Mouse (Mus musculus): Measurements from ENCODE around the gene Gpr87. TPM values are rescaled to one million over a fixed set of nuclear protein-coding genes. Genes with fewer than 3 reads are reported as not detected.

The Gpr87 gene
- polyA plus RNA-seq, 1 experiment from 2014 or later: not detected

DNA sequence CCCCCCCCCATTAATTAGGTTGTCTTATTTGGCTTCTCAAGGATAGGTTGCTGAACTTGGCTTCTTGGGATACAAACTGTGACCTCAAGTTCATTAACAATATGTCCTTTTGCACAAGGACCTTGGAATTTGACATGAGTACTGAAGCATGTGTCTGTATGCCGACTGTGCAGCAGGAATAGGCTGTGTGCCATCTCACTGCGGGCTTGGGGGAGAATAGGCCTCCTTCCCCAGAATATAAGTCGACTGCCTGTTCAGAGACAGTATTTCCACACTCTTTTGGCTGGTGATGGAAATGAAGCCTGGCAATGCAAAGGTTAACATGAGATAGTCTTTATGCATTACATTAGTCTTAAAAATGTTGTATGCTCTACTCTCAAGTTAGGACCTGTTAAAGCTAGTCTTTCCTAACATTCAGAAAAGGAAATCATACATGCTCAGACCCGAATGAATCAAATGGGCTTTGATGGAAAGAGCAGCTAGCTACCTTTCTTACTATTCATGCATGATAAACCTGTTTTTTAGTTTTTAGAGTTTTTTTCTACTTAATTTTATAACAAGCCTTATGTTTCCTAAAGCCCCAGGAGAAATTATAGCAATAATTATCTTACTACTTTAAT, 2.5 kb upstream of the Gpr87 start:
- Histone ChIP-seq H3K36me3 (ENCODE audit: control insufficient read depth, insufficient read depth) (no peaks in the 10 kb centered on the region), H3K27me3 (replicated peaks; ENCODE audit: control insufficient read depth, insufficient read depth, low read length) (no peaks in the 10 kb centered on the region), H3K27ac (ENCODE audit: low read length) (no peak overlapping the region), H3K4me3 (replicated peaks; ENCODE audit: low read length) (no peak overlapping the region), H3K9me3 (ENCODE audit: control insufficient read depth, low read length) (no peaks in the 10 kb centered on the region), H3K4me2 (ENCODE audit: low read length) (no peak overlapping the region), H3K9ac (replicated peaks; ENCODE audit: low read depth, low read length) (no peak overlapping the region), H3K4me1 (replicated peaks; ENCODE audit: control insufficient read depth, insufficient read depth, low read length) (no peaks in the 10 kb centered on the region)
- 84% methylated on average over 4 of the region's 4 CpGs for WGBS
- no peak for ATAC-seq

DNA sequence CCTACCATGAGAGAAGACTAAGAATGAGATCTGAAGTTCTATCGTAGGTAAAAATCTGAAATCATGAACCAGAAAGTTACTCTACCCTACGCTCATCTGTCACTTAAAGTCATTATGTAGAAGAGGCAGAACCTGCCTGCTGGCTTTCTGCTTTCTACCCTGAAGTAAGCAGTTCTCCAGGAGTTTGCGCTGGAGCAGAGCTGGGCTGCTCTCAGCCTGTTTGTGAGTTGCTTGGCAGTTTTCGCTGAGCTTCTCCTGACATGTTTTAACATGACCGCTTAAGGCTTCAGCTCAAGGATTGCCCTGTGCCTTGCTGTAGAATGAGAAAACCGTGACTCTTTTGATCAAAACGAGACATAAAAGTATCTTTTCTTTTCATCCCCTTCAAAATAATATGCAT, 805 bp downstream of the Gpr87 start:
- no peak overlapping the region for H3K27ac ChIP-seq (ENCODE audit: low read length)
- ATAC-seq: no peak
- no peak overlapping the region for H3K4me3 ChIP-seq (replicated peaks; ENCODE audit: low read length)
- H3K9ac ChIP-seq (replicated peaks; ENCODE audit: low read depth, low read length): no peak overlapping the region
- no peaks in the 10 kb centered on the region for H3K9me3 ChIP-seq (ENCODE audit: control insufficient read depth, low read length)
- no peaks in the 10 kb centered on the region for H3K27me3 ChIP-seq (replicated peaks; ENCODE audit: control insufficient read depth, insufficient read depth, low read length)
- 91% methylated on average over 7 of the region's 7 CpGs for WGBS
- H3K4me2 ChIP-seq (ENCODE audit: low read length): no peak overlapping the region
- H3K4me1 ChIP-seq (replicated peaks; ENCODE audit: control insufficient read depth, insufficient read depth, low read length): no peaks in the 10 kb centered on the region
- H3K36me3 ChIP-seq (ENCODE audit: control insufficient read depth, insufficient read depth): no peaks in the 10 kb centered on the region

DNA sequence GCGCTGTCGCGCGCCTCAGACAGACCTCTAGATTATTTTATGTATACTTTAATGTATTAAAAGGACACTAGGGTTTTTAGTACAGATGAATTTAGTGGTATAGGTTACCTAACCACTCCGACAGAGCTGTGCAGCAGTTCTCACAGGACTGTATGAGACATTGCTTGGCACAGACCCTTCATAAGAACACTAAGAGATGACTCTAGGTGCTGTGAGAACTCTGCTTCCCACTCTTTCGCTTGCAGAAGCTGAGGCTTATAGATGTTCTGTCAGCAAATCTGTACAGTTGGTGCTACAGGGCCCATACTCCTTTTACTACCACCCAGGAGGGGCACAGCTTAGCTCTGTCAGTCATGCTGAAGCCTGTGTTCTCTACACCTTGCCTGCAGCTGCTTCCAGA, 3.2 kb downstream of the Gpr87 start:
- WGBS: 98% methylated on average over 6 of the region's 6 CpGs
- Histone ChIP-seq H3K4me2 (ENCODE audit: low read length) (no peak overlapping the region), H3K27ac (ENCODE audit: low read length) (no peak overlapping the region), H3K27me3 (replicated peaks; ENCODE audit: control insufficient read depth, insufficient read depth, low read length) (no peaks in the 10 kb centered on the region), H3K4me3 (replicated peaks; ENCODE audit: low read length) (no peak overlapping the region), H3K4me1 (replicated peaks; ENCODE audit: control insufficient read depth, insufficient read depth, low read length) (no peaks in the 10 kb centered on the region), H3K9ac (replicated peaks; ENCODE audit: low read depth, low read length) (no peak overlapping the region), H3K9me3 (ENCODE audit: control insufficient read depth, low read length) (no peaks in the 10 kb centered on the region), H3K36me3 (ENCODE audit: control insufficient read depth, insufficient read depth) (no peaks in the 10 kb centered on the region)
- no peak for ATAC-seq

DNA sequence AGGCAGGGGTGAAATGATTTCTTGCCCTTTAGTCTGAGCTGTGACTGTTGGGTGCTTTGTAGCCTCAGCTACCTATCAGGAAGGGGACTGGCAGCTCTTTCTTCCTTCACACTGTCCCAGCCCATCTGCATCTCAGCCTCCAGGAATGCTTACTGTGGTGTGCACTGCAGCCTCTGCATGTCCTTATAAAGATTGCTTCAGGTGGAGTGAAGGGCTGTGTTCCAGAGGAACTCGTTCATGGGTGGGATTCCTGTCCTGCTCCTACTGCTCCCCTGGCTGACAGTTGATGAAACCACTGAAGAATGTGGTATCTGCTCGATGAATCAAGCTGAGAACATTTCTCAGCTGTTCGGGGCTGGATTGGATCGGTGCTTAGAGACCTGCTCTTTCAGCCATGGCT, 7.6 kb downstream of the Gpr87 start:
- no peak overlapping the region for H3K4me3 ChIP-seq (replicated peaks; ENCODE audit: low read length)
- 92% methylated on average over 4 of the region's 4 CpGs for WGBS
- H3K36me3 ChIP-seq (ENCODE audit: control insufficient read depth, insufficient read depth): no peaks in the 10 kb centered on the region
- no peak overlapping the region for H3K9ac ChIP-seq (replicated peaks; ENCODE audit: low read depth, low read length)
- H3K4me1 ChIP-seq (replicated peaks; ENCODE audit: control insufficient read depth, insufficient read depth, low read length): no peaks in the 10 kb centered on the region
- H3K9me3 ChIP-seq (ENCODE audit: control insufficient read depth, low read length): no peaks in the 10 kb centered on the region
- ATAC-seq: no peak
- H3K27ac ChIP-seq (ENCODE audit: low read length): no peak overlapping the region
- H3K4me2 ChIP-seq (ENCODE audit: low read length): no peak overlapping the region
- H3K27me3 ChIP-seq (replicated peaks; ENCODE audit: control insufficient read depth, insufficient read depth, low read length): no peaks in the 10 kb centered on the region

DNA sequence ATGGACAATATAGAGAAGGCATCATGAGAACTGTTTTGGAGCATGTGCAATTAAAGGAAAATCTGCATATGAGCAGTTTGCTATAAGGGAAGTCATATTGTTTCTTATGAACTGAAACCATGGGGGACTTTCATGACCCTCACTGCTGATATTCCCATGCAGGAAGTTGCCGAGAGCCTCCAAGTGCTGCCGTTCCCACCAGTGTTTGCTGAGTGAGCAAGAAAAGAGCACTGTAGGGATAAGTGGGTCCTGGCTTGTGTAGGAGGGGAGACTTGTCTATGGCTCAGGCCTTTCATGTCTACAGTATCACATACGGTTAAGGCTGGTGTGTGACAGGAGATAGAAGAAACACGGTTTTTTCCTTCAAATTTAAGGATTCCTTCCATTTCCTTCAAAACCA, 9.2 kb downstream of the Gpr87 start:
- no peak for ATAC-seq
- Histone ChIP-seq H3K27ac (ENCODE audit: low read length) (no peak overlapping the region), H3K27me3 (replicated peaks; ENCODE audit: control insufficient read depth, insufficient read depth, low read length) (no peaks in the 10 kb centered on the region)

DNA sequence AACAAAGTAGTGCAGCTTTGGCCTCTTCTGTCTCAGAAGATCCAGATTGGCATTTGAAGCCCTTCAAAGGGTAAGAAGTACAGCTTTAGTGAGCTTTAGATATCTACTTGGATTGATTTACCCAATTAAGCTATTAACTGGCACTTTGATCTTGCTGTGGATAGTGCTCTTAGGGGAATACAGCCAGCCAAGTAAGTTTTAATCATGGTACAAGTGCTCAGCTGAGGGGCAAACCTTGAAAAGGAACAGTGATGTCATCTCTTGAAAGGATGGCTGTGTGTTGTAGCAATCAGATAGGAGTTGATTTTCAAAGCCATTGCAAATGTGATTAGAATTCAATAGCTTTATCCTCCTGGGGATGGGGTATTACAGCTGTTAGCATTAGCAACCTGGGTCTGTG, 12.8 kb downstream of the Gpr87 start:
- Histone ChIP-seq H3K4me1 (replicated peaks; ENCODE audit: control insufficient read depth, insufficient read depth, low read length) (no peaks in the 10 kb centered on the region), H3K36me3 (ENCODE audit: control insufficient read depth, insufficient read depth) (no peaks in the 10 kb centered on the region), H3K9me3 (ENCODE audit: control insufficient read depth, low read length) (no peaks in the 10 kb centered on the region), H3K4me3 (replicated peaks; ENCODE audit: low read length) (no peak overlapping the region), H3K27ac (ENCODE audit: low read length) (no peak overlapping the region), H3K27me3 (replicated peaks; ENCODE audit: control insufficient read depth, insufficient read depth, low read length) (no peaks in the 10 kb centered on the region), H3K4me2 (ENCODE audit: low read length) (no peak overlapping the region), H3K9ac (replicated peaks; ENCODE audit: low read depth, low read length) (no peak overlapping the region)
- no peak for ATAC-seq

More for the DNA sequence above, 9.2 kb downstream of the Gpr87 start:
- H3K4me2 ChIP-seq (ENCODE audit: low read length): no peak overlapping the region
- H3K9me3 ChIP-seq (ENCODE audit: control insufficient read depth, low read length): no peaks in the 10 kb centered on the region
- no peak overlapping the region for H3K9ac ChIP-seq (replicated peaks; ENCODE audit: low read depth, low read length)
- no peak overlapping the region for H3K4me3 ChIP-seq (replicated peaks; ENCODE audit: low read length)
- H3K4me1 ChIP-seq (replicated peaks; ENCODE audit: control insufficient read depth, insufficient read depth, low read length): no peaks in the 10 kb centered on the region
- 94% methylated on average over 4 of the region's 4 CpGs for WGBS
- H3K36me3 ChIP-seq (ENCODE audit: control insufficient read depth, insufficient read depth): no peaks in the 10 kb centered on the region

DNA sequence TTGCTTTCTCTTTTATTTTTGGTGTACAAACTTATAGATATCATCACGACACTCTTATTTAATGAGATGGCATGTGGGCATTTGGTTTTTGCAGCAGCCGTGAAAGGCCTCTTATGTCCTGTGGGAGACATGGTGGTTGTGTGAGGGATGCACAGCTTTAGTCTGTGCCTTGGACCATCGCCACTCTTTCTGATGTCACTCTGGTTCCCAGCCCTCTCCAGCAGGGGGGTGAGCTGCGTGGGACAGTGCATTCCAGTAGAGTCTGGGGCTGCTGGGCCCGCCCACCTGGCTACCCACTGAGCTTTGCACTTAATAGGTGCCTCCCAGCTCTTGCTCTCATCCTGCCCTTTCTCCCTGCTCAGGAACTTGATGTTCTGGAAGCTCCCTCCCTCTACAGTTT, 13.8 kb downstream of the Gpr87 start:
- Histone ChIP-seq H3K9me3 (ENCODE audit: control insufficient read depth, low read length) (no peaks in the 10 kb centered on the region), H3K4me1 (replicated peaks; ENCODE audit: control insufficient read depth, insufficient read depth, low read length) (no peaks in the 10 kb centered on the region), H3K4me2 (ENCODE audit: low read length) (no peak overlapping the region), H3K9ac (replicated peaks; ENCODE audit: low read depth, low read length) (no peak overlapping the region), H3K4me3 (replicated peaks; ENCODE audit: low read length) (no peak overlapping the region), H3K36me3 (ENCODE audit: control insufficient read depth, insufficient read depth) (no peaks in the 10 kb centered on the region), H3K27me3 (replicated peaks; ENCODE audit: control insufficient read depth, insufficient read depth, low read length) (no peaks in the 10 kb centered on the region), H3K27ac (ENCODE audit: low read length) (no peak overlapping the region)
- ATAC-seq: no peak
- 53% methylated on average over 5 of the region's 5 CpGs for WGBS

DNA sequence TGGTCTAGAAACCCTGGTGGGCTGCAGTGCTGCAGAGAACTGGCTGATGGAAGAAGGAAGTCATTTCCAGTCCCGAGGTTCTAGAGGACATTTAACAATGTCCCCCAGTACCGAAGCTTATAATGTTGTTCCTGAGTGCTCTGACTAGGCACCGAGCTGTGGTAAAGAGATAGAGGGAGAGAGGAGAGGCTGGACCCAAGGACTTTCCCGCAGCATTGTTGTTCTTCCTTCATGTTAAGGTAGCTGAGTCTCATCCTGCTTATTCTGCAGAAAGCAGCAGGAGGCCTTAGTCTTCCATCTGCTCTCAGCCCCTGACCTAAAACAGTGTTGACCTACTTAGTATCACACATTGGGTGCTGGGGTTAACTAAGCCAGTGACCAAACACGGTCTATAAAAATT, 18.0 kb downstream of the Gpr87 start:
- Histone ChIP-seq H3K9ac (replicated peaks; ENCODE audit: low read depth, low read length) (no peak overlapping the region), H3K4me1 (replicated peaks; ENCODE audit: control insufficient read depth, insufficient read depth, low read length) (no peaks in the 10 kb centered on the region), H3K9me3 (ENCODE audit: control insufficient read depth, low read length) (no peaks in the 10 kb centered on the region), H3K4me3 (replicated peaks; ENCODE audit: low read length) (no peak overlapping the region), H3K27ac (ENCODE audit: low read length) (no peak overlapping the region), H3K4me2 (ENCODE audit: low read length) (no peak overlapping the region), H3K27me3 (replicated peaks; ENCODE audit: control insufficient read depth, insufficient read depth, low read length) (no peaks in the 10 kb centered on the region), H3K36me3 (ENCODE audit: control insufficient read depth, insufficient read depth) (no peaks in the 10 kb centered on the region)
- 67% methylated on average over 5 of the region's 5 CpGs for WGBS
- ATAC-seq: no peak

DNA sequence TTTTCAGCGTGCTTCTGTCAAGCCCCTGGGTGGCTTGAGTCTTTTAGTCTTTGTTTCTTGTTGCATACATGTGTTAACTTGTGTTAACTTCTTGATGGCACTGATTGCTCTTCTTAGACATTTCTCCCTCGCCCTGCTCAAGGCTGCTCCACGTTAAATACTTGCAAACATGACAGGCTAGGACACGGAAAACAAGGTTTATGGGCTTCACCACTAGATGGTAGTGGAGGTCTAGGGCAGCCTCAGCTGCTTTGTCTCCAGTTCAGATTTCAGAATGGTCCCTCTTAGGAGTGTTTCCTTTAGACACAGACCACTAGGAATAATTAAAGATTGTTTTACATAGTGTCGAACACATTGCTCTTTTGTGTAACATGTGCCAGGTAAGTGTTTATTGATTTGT, 19.7 kb downstream of the Gpr87 start:
- H3K27ac ChIP-seq (ENCODE audit: low read length): no peak overlapping the region
- H3K9ac ChIP-seq (replicated peaks; ENCODE audit: low read depth, low read length): no peak overlapping the region
- H3K36me3 ChIP-seq (ENCODE audit: control insufficient read depth, insufficient read depth): no peaks in the 10 kb centered on the region
- no peaks in the 10 kb centered on the region for H3K9me3 ChIP-seq (ENCODE audit: control insufficient read depth, low read length)
- H3K4me1 ChIP-seq (replicated peaks; ENCODE audit: control insufficient read depth, insufficient read depth, low read length): no peaks in the 10 kb centered on the region
- WGBS: 39% methylated on average over 5 of the region's 5 CpGs
- no peak overlapping the region for H3K4me3 ChIP-seq (replicated peaks; ENCODE audit: low read length)
- H3K27me3 ChIP-seq (replicated peaks; ENCODE audit: control insufficient read depth, insufficient read depth, low read length): no peaks in the 10 kb centered on the region
- peak; percentile 80 for ATAC-seq
- H3K4me2 ChIP-seq (ENCODE audit: low read length): no peak overlapping the region
